Mouse (Mus musculus): Measurements from ENCODE around the gene Gm15114. TPM values are rescaled to one million over a fixed set of nuclear protein-coding genes. Genes with fewer than 3 reads are reported as not detected.
"Not testable (repeated sequence)": the region's sequence is repeated elsewhere in the genome, so short reads cannot be mapped to it uniquely, and the experiment has no call there.

Gene Gm15114
- not detected for total RNA-seq (2021)
- long read RNA-seq, experiment 1: 0 reads
- long read RNA-seq, experiment 2: 0 reads

DNA sequence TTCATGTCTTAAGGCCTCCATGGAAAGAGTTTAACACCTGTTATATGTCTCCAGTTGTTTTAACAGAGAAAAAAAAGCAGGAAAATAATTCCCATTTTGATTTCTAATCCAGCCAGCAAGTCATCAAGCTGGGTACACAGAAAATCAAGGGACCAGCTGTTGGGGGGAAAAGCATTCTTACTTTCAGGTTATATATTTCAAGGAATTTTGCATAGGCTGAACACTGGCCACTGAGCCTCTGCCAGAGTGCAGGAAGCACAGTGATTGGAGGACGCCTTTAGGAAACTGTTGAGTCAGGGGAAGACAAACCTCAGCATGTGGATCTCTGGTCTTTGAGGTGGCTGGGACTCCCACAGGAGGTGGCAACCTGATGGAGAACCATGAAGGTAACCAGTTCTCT lies at the start of gene Gm15114:
TSS of gene Gm15114 (plus strand) at position 301 of the 400 bp plus-strand sequence.
- not testable (repeated sequence) for DNase-seq (ENCODE audit: low spot score in 2 of 2)

Other genes starting within 250 kb of the Gm15114 start
- not detected for gene Gm8334, start 126.2 kb downstream of the Gm15114 start, total RNA-seq (2021)
- gene Gm15127, start 174.6 kb downstream of the Gm15114 start, total RNA-seq (2021): not detected

All from gastrocnemius, postnatal 4 days (tissue).